24 mouse cellular contexts compared by ENCODE assay signal in genomic region chr13:116535211-116535610, GRCm38 (mm10).
DNase-seq lines count a peak whose midpoint lies in the region; ATAC-seq lines count a peak whose summit lies in the region.
"Had no signal": no experiment of that assay in that cellular context is flagged by ENCODE, and none has a peak within 500 bp of the region (broad histone marks: within the 10 kb centered on the region; RNA-seq: fewer than 3 reads in every experiment).

No protein-coding gene starts in this region.

- H3K4me1 ChIP-seq in forebrain, embryonic 16.5 days (replicated peaks; ENCODE audit: control insufficient read depth, insufficient read depth, low read length): no peaks in the 10 kb centered on the region
- no peaks in the 10 kb centered on the region for H3K4me1 ChIP-seq in forebrain, embryonic 11.5 days (replicated peaks; ENCODE audit: control insufficient read depth, insufficient read depth, low read length)
- H3K4me1 ChIP-seq: embryonic facial prominence, embryonic 10.5 days; embryonic facial prominence, embryonic 13.5 days; hindbrain, embryonic 12.5 days; hindbrain, embryonic 15.5 days had no signal

- no peak overlapping the region for H3K9ac ChIP-seq in forebrain, embryonic 16.5 days (replicated peaks; ENCODE audit: low read depth, low read length)
- H3K9ac ChIP-seq in forebrain, embryonic 11.5 days (ENCODE audit: low read length): no peak overlapping the region
- H3K9ac ChIP-seq: embryonic facial prominence, embryonic 13.5 days; hindbrain, embryonic 12.5 days; hindbrain, embryonic 15.5 days had no signal

- H3K27ac ChIP-seq in forebrain, embryonic 16.5 days (ENCODE audit: low read length): no peak overlapping the region
- H3K27ac ChIP-seq in forebrain, embryonic 11.5 days (ENCODE audit: low read depth, low read length): no peak overlapping the region
- H3K27ac ChIP-seq: embryonic facial prominence, embryonic 10.5 days; embryonic facial prominence, embryonic 13.5 days; gastrocnemius, adult 2 months; hindbrain, embryonic 12.5 days; hindbrain, embryonic 15.5 days had no signal

- no peaks in the 10 kb centered on the region for H3K27me3 ChIP-seq in forebrain, embryonic 16.5 days (replicated peaks; ENCODE audit: control insufficient read depth, insufficient read depth, low read length)
- no peaks in the 10 kb centered on the region for H3K27me3 ChIP-seq in forebrain, embryonic 11.5 days (ENCODE audit: control insufficient read depth, insufficient read depth, low read length)
- H3K27me3 ChIP-seq: embryonic facial prominence, embryonic 13.5 days; hindbrain, embryonic 12.5 days; hindbrain, embryonic 15.5 days had no signal

- WGBS in forebrain, embryonic 16.5 days: 48% methylated on average over 3 of the region's 3 CpGs
- 91% methylated on average over 3 of the region's 3 CpGs for WGBS in forebrain, embryonic 11.5 days

- DNase-seq in forebrain, embryonic 11.5 days (ENCODE audit: low spot score): no peak
- DNase-seq in 3T3-L1 (ENCODE audit: low read depth, low spot score): peak; percentile 8
- DNase-seq in brain, adult 2 months (ENCODE audit: low read depth, low spot score): peak; percentile 16
- DNase-seq in right cerebral cortex, postnatal 25 days: no peak
- DNase-seq in cerebellum, adult 9-10 months: no peak
- DNase-seq: adrenal gland, adult 8-10 months; adrenal gland, postnatal 25 days; cerebellum, adult 11 months; cerebellum, adult 2 months; cerebellum, postnatal 10 days; cerebellum, postnatal 36 days; embryo, embryonic 11 days; gastrocnemius, adult 2 months; gastrocnemius, postnatal 14 days; heart, adult 11 months had no signal

- no peaks in the 10 kb centered on the region for H3K36me3 ChIP-seq in forebrain, embryonic 16.5 days (ENCODE audit: control insufficient read depth, insufficient read depth)
- no peaks in the 10 kb centered on the region for H3K36me3 ChIP-seq in forebrain, embryonic 11.5 days (ENCODE audit: control insufficient read depth, insufficient read depth, low read length)
- H3K36me3 ChIP-seq: embryonic facial prominence, embryonic 10.5 days; embryonic facial prominence, embryonic 13.5 days; hindbrain, embryonic 12.5 days; hindbrain, embryonic 15.5 days had no signal

- no peaks in the 10 kb centered on the region for H3K9me3 ChIP-seq in forebrain, embryonic 16.5 days (ENCODE audit: control insufficient read depth, low read length)
- no peaks in the 10 kb centered on the region for H3K9me3 ChIP-seq in forebrain, embryonic 11.5 days (ENCODE audit: control insufficient read depth, low read length)
- H3K9me3 ChIP-seq: embryonic facial prominence, embryonic 10.5 days; embryonic facial prominence, embryonic 13.5 days; hindbrain, embryonic 12.5 days; hindbrain, embryonic 15.5 days had no signal

- peak; percentile 72 for ATAC-seq in forebrain, embryonic 16.5 days
- no peak for ATAC-seq in forebrain, embryonic 11.5 days (replicated peaks; ENCODE audit: low FRiP score)
- ATAC-seq: activated CD4-positive, CD25-positive, alpha-beta regulatory T cell, adult 4 months; intestine, postnatal 0 days had no signal

- no peak overlapping the region for H3K4me3 ChIP-seq in forebrain, embryonic 16.5 days (replicated peaks; ENCODE audit: low read length)
- no peak overlapping the region for H3K4me3 ChIP-seq in forebrain, embryonic 11.5 days (ENCODE audit: low read depth, low read length)
- H3K4me3 ChIP-seq: embryonic facial prominence, embryonic 10.5 days; embryonic facial prominence, embryonic 13.5 days; erythroblast, embryonic 14.5 days; gastrocnemius, adult 2 months; hindbrain, embryonic 12.5 days; hindbrain, embryonic 15.5 days had no signal

- no peak overlapping the region for H3K4me2 ChIP-seq in forebrain, embryonic 16.5 days (ENCODE audit: low read length)
- no peak overlapping the region for H3K4me2 ChIP-seq in forebrain, embryonic 11.5 days (ENCODE audit: low read depth, low read length, severe bottlenecking)
- H3K4me2 ChIP-seq: embryonic facial prominence, embryonic 13.5 days; heart, embryonic 11.5 days; hindbrain, embryonic 12.5 days; hindbrain, embryonic 15.5 days had no signal

Comparison
In these comparisons a context has a peak if more than half of its experiments do, and no peak if none do; other contexts are left out.
1. DNase-seq: peak in 3T3-L1 (single experiment) and brain, adult 2 months (single experiment); none in forebrain, embryonic 11.5 days (single experiment), right cerebral cortex, postnatal 25 days (single experiment) and cerebellum, adult 9-10 months (single experiment).